Mouse (Mus musculus): ENCODE measurements around the gene Itpkb. TPM values are rescaled to one million over a fixed set of nuclear protein-coding genes. Genes with fewer than 3 reads are reported as not detected.

Itpkb gene
- 4.9 and 6.2 TPM in 2 replicates for polyA plus RNA-seq (2016; fragmentation: Nextera tagmentation; extraction: Ambion mirVana)

DNA sequence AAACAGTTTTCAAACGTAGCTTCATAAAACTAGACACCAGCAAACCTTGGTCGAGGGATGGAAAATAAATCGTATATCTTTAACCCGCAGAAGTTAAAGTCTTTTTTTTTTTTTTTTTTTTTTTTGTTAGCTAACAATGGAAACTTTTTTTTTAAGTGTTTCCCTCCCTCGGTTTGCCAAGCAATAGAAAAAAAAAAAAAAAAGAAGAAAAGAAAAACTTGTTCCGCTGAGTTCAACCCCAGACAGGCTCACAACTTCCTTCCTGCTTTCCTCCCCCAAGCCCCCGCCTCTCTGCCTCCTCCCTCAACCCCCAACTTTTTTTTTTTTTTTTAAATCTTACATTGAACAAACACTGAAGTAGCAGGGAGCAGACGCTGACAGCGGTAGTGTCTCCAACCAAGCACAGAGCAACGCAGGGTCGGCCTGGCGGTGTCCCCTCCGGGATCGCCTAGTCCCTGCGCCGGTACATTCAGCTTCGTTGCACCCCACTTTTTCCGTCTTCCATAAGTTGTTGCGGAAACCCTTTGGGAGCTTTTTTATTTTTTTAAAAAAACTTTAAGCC lies at the start of gene Itpkb:
TSS of gene Itpkb (plus strand) at position 341 of the 562 bp plus-strand sequence.
- DNase-seq (ENCODE audit: low spot score): peak; percentile 80
- 2% methylated on average over 19 of the region's 19 CpGs for WGBS
- H3K36me3 ChIP-seq (replicated peaks): peaks cover 20% of the 10 kb centered on the region
- H3K27ac ChIP-seq (replicated peaks): peak within 1 kb of the TSS; percentile 92
- peak within 1 kb of the TSS; percentile 85 for H3K4me3 ChIP-seq
- H3K4me1 ChIP-seq: peaks cover 59% of the 10 kb centered on the region
- H3K27me3 ChIP-seq (replicated peaks; ENCODE audit: low read depth, poor library complexity, severe bottlenecking): peaks cover 41% of the 10 kb centered on the region
- no peaks in the 10 kb centered on the region for H3K9me3 ChIP-seq

DNA sequence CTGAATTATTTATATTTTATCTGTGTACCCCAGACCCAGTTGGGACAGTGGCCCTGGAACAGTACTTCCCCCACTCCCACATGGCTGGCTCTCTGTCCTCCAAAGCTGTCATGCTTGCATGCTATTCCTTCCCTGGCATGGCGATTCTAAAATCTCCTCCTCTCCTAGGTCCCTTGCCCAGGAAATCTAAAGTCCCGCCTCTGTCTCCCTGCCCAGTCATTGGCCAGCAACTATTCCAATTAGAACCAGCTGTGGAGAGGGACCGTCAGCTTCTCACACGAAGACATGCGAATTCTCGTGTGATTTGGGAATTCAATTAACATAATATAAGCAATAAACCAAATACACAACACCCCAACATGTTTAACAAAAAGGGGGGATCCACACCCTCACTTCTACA lies 47.7 kb upstream of the Itpkb start:
- DNase-seq (ENCODE audit: low spot score): peak; percentile 69
- WGBS: 31% methylated on average over 6 of the region's 6 CpGs
- H3K27ac ChIP-seq (replicated peaks): no peak overlapping the region

GRCm38 (mm10) chr1:180283813-180284768 lies 46.2 kb upstream of the Itpkb start:
- peak overlapping the region; percentile 78 for H3K27ac ChIP-seq (replicated peaks)
- H3K4me1 ChIP-seq: peaks cover 57% of the 10 kb centered on the region
- H3K36me3 ChIP-seq (replicated peaks): no peaks in the 10 kb centered on the region
- no peak overlapping the region for H3K4me3 ChIP-seq
- no peaks in the 10 kb centered on the region for H3K9me3 ChIP-seq
- peak; percentile 75 for DNase-seq (ENCODE audit: low spot score)
- WGBS: 17% methylated on average over 16 of the region's 16 CpGs
- peaks cover 5% of the 10 kb centered on the region; the same call in 1 of the 2 replicates for H3K27me3 ChIP-seq (replicated peaks; ENCODE audit: low read depth, poor library complexity, severe bottlenecking)

More for the DNA sequence above, 47.7 kb upstream of the Itpkb start:
- H3K4me1 ChIP-seq: peaks cover 54% of the 10 kb centered on the region
- H3K9me3 ChIP-seq: no peaks in the 10 kb centered on the region
- H3K27me3 ChIP-seq (replicated peaks; ENCODE audit: low read depth, poor library complexity, severe bottlenecking): peaks cover 5% of the 10 kb centered on the region; the same call in 1 of the 2 replicates
- H3K4me3 ChIP-seq: 0 out of 2 replicates have a peak overlapping the region, but pooled peaks have one; percentile 19
- H3K36me3 ChIP-seq (replicated peaks): no peaks in the 10 kb centered on the region

DNA sequence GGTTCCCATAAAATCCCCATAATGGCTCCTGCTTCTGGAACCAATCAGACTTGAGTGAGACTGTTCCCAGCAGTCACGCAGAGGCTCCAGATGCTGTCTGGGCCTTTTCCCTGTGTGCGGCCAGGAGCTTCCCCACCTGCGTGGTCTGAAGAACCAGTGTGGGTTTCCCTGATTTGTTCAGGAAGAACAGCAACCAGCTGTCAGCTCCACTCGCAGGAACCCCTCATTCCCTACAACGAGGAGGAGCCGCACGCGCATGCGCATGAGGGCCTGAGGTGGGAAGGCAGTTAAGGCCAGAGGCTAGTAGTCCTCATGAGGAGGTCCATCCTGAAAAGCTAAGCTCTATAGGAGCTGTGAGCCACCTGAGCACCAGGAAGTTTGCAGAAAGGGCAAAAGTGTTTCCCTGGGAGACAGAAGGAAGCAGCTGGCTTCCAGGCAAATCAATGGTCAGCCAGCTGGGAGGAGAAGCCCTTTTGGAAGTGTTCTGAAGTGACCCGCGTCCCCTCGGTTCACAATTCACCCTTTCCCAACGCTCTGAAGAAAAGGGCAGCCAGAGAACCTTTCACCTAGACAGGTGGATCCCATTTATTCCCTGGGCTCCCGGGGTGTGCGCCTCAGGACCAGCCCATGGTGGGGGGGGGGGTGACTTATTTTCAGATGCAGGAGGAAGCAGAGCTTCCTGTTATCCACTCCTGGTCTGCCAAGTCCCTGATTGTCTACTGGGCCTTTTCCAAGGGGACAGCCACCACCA lies 44.0 kb upstream of the Itpkb start:
- peaks cover 5% of the 10 kb centered on the region; the same call in 1 of the 2 replicates for H3K27me3 ChIP-seq (replicated peaks; ENCODE audit: low read depth, poor library complexity, severe bottlenecking)
- H3K4me1 ChIP-seq: peaks cover 59% of the 10 kb centered on the region
- no peak overlapping the region for H3K4me3 ChIP-seq
- peak; percentile 48 for DNase-seq (ENCODE audit: low spot score)
- H3K36me3 ChIP-seq (replicated peaks): no peaks in the 10 kb centered on the region
- no peaks in the 10 kb centered on the region for H3K9me3 ChIP-seq
- H3K27ac ChIP-seq (replicated peaks): peak overlapping the region; percentile 67
- 61% methylated on average over 15 of the region's 15 CpGs for WGBS

GRCm38 (mm10) chr1:180288227-180288626 lies 42.1 kb upstream of the Itpkb start:
- WGBS: 88% methylated on average over 7 of the region's 7 CpGs
- Histone ChIP-seq H3K36me3 (replicated peaks) (no peaks in the 10 kb centered on the region), H3K4me1 (peaks cover 47% of the 10 kb centered on the region)

GRCm38 (mm10) chr1:180288872-180289468 lies 41.3 kb upstream of the Itpkb start:
- peaks cover 41% of the 10 kb centered on the region for H3K4me1 ChIP-seq
- 87% methylated on average over 7 of the region's 7 CpGs for WGBS
- no peak for DNase-seq (ENCODE audit: low spot score)
- peaks cover 5% of the 10 kb centered on the region; the same call in 1 of the 2 replicates for H3K27me3 ChIP-seq (replicated peaks; ENCODE audit: low read depth, poor library complexity, severe bottlenecking)
- H3K9me3 ChIP-seq: no peaks in the 10 kb centered on the region
- no peak overlapping the region for H3K27ac ChIP-seq (replicated peaks)
- no peaks in the 10 kb centered on the region for H3K36me3 ChIP-seq (replicated peaks)
- H3K4me3 ChIP-seq: no peak overlapping the region

More at GRCm38 (mm10) chr1:180288227-180288626, 42.1 kb upstream of the Itpkb start:
- Histone ChIP-seq H3K27me3 (replicated peaks; ENCODE audit: low read depth, poor library complexity, severe bottlenecking) (peaks cover 5% of the 10 kb centered on the region; the same call in 1 of the 2 replicates), H3K4me3 (no peak overlapping the region), H3K9me3 (no peaks in the 10 kb centered on the region), H3K27ac (replicated peaks) (no peak overlapping the region)
- DNase-seq (ENCODE audit: low spot score): no peak

GRCm38 (mm10) chr1:180289788-180290187 lies 40.5 kb upstream of the Itpkb start:
- H3K9me3 ChIP-seq: no peaks in the 10 kb centered on the region
- WGBS: 87% methylated on average over 5 of the region's 5 CpGs
- H3K4me3 ChIP-seq: no peak overlapping the region
- no peak for DNase-seq (ENCODE audit: low spot score)
- H3K36me3 ChIP-seq (replicated peaks): no peaks in the 10 kb centered on the region
- H3K27me3 ChIP-seq (replicated peaks; ENCODE audit: low read depth, poor library complexity, severe bottlenecking): peaks cover under 1% of the 10 kb centered on the region; the same call in 1 of the 2 replicates
- H3K27ac ChIP-seq (replicated peaks): no peak overlapping the region
- H3K4me1 ChIP-seq: peaks cover 33% of the 10 kb centered on the region

GRCm38 (mm10) chr1:180290358-180290757 lies 39.9 kb upstream of the Itpkb start:
- no peaks in the 10 kb centered on the region for H3K27me3 ChIP-seq (replicated peaks; ENCODE audit: low read depth, poor library complexity, severe bottlenecking)
- peaks cover 28% of the 10 kb centered on the region for H3K4me1 ChIP-seq
- H3K36me3 ChIP-seq (replicated peaks): no peaks in the 10 kb centered on the region
- H3K4me3 ChIP-seq: no peak overlapping the region
- H3K27ac ChIP-seq (replicated peaks): no peak overlapping the region
- WGBS: 84% methylated on average over 4 of the region's 4 CpGs
- DNase-seq (ENCODE audit: low spot score): no peak
- no peaks in the 10 kb centered on the region for H3K9me3 ChIP-seq

GRCm38 (mm10) chr1:180296088-180296487 lies 34.2 kb upstream of the Itpkb start:
- Histone ChIP-seq H3K4me3 (no peak overlapping the region), H3K27me3 (replicated peaks; ENCODE audit: low read depth, poor library complexity, severe bottlenecking) (no peaks in the 10 kb centered on the region), H3K36me3 (replicated peaks) (no peaks in the 10 kb centered on the region), H3K27ac (replicated peaks) (no peak overlapping the region), H3K9me3 (no peaks in the 10 kb centered on the region), H3K4me1 (peaks cover 11% of the 10 kb centered on the region)
- 88% methylated on average over 9 of the region's 9 CpGs for WGBS
- no peak for DNase-seq (ENCODE audit: low spot score)

DNA sequence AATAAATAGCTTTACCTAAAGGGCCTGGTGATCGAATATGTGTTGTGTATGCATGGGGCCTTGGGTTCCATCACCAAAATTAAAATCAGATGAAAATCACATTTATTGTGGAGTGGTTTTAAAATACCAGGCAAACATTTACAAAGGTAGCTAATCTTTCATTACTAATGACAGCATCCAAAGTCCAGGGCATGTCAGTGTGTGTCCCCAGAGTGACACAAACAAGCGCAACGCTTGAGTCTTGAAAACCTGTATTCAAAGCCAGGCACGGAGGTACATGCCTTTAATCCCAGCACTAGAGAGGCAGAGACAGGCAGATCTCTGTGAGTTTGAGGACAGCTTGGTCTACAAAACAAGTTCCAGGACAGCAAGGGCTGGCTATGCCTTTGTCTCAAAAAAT lies 30.6 kb upstream of the Itpkb start:
- DNase-seq (ENCODE audit: low spot score): no peak
- Histone ChIP-seq H3K4me1 (peaks cover 32% of the 10 kb centered on the region), H3K9me3 (no peaks in the 10 kb centered on the region), H3K4me3 (no peak overlapping the region), H3K36me3 (replicated peaks) (no peaks in the 10 kb centered on the region), H3K27me3 (replicated peaks; ENCODE audit: low read depth, poor library complexity, severe bottlenecking) (no peaks in the 10 kb centered on the region; the same call in 1 of the 2 replicates), H3K27ac (replicated peaks) (no peak overlapping the region)
- 88% methylated on average over 4 of the region's 4 CpGs for WGBS

DNA sequence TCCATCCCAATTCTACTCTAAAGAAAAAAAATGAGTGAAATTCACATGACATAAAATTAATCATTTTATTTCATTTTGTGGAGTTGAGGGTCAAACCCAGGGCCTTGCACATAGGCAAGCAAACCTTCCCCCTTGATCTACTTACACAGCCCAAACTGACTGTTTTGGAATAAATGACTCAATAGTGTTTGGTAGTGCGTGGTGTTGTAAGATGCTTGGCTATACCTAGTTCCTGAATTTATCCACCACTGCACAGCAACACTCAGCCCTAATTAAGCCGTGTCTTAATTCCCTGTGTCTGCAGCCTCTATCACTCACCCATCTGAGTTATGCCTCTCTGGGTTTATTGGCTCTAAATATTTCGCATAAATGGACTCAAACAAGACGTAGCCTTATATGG lies 30.0 kb upstream of the Itpkb start:
- 90% methylated on average over 4 of the region's 4 CpGs for WGBS
- H3K27me3 ChIP-seq (replicated peaks; ENCODE audit: low read depth, poor library complexity, severe bottlenecking): no peaks in the 10 kb centered on the region; the same call in 1 of the 2 replicates
- DNase-seq (ENCODE audit: low spot score): no peak
- no peak overlapping the region for H3K27ac ChIP-seq (replicated peaks)
- no peaks in the 10 kb centered on the region for H3K9me3 ChIP-seq
- no peaks in the 10 kb centered on the region for H3K36me3 ChIP-seq (replicated peaks)
- H3K4me3 ChIP-seq: no peak overlapping the region
- H3K4me1 ChIP-seq: peaks cover 35% of the 10 kb centered on the region

DNA sequence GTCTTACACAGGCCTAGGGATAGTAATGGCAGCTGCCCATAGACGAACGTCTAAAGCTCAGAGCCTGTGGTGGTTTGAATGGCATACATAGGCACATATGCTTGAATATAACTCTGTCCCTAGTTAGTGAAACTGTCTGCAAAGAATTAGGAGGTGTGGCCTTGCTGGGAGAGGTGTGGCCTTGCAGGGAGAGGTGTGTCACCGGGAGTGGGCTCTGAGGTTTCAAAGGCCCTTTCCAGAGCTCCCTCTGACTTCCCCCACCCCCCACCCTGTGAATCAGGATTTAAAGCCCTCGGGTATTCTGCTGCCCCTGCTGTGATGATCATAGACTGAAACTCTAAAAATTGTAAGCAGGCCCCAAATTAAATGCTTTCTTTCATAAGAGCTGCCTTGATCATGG lies 29.3 kb upstream of the Itpkb start:
- H3K4me3 ChIP-seq: no peak overlapping the region
- H3K36me3 ChIP-seq (replicated peaks): no peaks in the 10 kb centered on the region
- WGBS: 44% methylated on average over 4 of the region's 4 CpGs
- H3K4me1 ChIP-seq: peaks cover 41% of the 10 kb centered on the region
- H3K9me3 ChIP-seq: no peaks in the 10 kb centered on the region
- no peak for DNase-seq (ENCODE audit: low spot score)
- no peaks in the 10 kb centered on the region; the same call in 1 of the 2 replicates for H3K27me3 ChIP-seq (replicated peaks; ENCODE audit: low read depth, poor library complexity, severe bottlenecking)
- H3K27ac ChIP-seq (replicated peaks): no peak overlapping the region
